Mouse (Mus musculus): ENCODE measurements around the gene Pip5k1b. TPM values are rescaled to one million over a fixed set of nuclear protein-coding genes. Genes with fewer than 3 reads are reported as not detected.

Pip5k1b gene
- polyA plus RNA-seq, 2 experiments = 0.83 to 1.4 TPM

DNA sequence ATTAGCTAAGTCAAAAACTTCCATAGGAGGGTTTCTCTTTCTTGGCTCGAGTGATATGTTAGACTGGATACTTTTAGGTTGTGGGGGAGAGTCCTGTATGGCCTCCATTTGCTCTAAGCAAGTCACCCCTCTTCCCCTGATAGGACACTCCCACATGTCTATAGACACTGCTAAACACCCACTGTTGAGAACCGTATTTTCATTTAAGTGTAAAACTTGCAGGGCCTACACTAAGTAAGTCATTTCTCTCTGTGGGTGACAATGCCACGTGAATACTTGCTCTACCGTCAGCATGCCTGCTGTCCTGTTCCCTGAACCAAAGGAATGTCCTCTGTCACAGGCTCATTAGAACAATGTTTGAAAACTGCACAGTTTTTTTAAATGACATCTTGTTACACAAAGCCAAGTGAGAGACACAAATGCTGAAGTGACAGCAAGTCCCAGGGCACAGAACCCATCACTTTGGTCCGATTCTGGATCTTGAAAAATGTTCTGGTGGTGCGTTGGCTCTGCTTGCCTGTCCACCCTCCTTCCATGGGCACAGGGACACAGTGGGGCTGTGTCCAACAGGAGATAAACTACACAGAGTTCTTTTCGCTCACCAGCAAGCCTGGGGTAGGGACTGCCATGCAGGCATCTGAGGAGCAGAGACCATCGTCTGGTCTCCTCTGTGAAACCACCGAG, 138.6 kb downstream of the Pip5k1b start:
- no peak for ATAC-seq (ENCODE audit: low FRiP score, low read depth)
- no peak overlapping the region for H3K4me2 ChIP-seq (replicated peaks; ENCODE audit: low read depth, low read length, severe bottlenecking)

DNA sequence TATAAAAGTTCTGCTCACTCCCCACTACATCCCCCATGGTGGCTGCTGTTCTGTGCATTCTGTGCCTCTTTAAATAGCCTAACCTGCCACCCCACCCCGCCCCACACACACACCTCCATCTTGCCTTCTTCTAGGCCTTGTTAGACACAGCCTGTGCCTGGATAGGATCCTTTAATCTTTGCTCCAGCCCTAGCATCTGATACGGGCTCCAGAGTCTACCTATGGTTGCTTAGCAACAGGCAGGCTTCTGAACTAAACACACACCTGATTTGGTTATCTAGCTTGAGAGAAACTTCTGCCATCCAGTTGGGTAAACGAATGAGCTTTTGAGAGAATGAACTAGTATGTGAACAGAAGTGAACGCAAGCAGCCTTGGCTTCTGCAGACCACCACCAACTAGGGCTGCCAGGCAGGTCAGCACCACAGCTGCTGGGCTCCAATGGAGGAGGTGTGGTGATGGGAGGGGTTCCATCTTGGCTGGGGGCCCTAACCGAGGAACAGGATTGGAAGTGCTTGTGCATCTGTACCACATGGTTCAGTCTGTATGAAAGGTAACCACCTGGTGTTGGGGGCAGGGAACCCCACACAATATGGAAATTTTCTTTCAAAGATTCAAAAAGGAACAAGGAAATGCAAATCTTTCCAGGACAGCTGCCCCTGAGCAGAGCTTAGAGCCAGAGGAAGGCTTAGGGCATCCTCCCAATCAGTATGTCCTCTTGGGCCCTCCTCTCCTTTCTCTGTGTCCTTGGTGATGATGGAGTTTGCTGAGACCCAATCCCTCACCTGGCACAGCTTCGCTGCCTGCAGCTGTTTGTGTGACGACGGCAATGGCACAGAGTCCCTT, 139.7 kb downstream of the Pip5k1b start:
- no peak for DNase-seq (ENCODE audit: low spot score)
- Histone ChIP-seq H3K4me3 (replicated peaks; ENCODE audit: low read length) (no peak overlapping the region), H3K27me3 (ENCODE audit: control insufficient read depth, insufficient read depth, low read length) (no peaks in the 10 kb centered on the region), H3K27ac (replicated peaks; ENCODE audit: low read depth, low read length) (no peak overlapping the region), H3K36me3 (ENCODE audit: control insufficient read depth, insufficient read depth, low read length) (no peaks in the 10 kb centered on the region), H3K9ac (ENCODE audit: low read depth, low read length, severe bottlenecking) (no peak overlapping the region), H3K9me3 (ENCODE audit: control insufficient read depth, low read length) (no peaks in the 10 kb centered on the region), H3K4me2 (replicated peaks; ENCODE audit: low read depth, low read length, severe bottlenecking) (no peak overlapping the region), H3K4me1 (ENCODE audit: control insufficient read depth, insufficient read depth, low read length) (no peaks in the 10 kb centered on the region)
- TF ChIP-seq POLR2A (IDR thresholded peaks at IDR 0.05; ENCODE audit: borderline replicate concordance, extremely low read depth, insufficient read depth, insufficient read length) = no peak
- ATAC-seq (ENCODE audit: low FRiP score, low read depth) = no peak
- 77% methylated on average over 8 of the region's 8 CpGs for WGBS

More for the DNA sequence above, 138.6 kb downstream of the Pip5k1b start:
- Histone ChIP-seq H3K4me3 (replicated peaks; ENCODE audit: low read length) (no peak overlapping the region), H3K4me1 (ENCODE audit: control insufficient read depth, insufficient read depth, low read length) (no peaks in the 10 kb centered on the region), H3K9ac (ENCODE audit: low read depth, low read length, severe bottlenecking) (no peak overlapping the region), H3K27me3 (ENCODE audit: control insufficient read depth, insufficient read depth, low read length) (no peaks in the 10 kb centered on the region), H3K36me3 (ENCODE audit: control insufficient read depth, insufficient read depth, low read length) (no peaks in the 10 kb centered on the region), H3K9me3 (ENCODE audit: control insufficient read depth, low read length) (no peaks in the 10 kb centered on the region), H3K27ac (replicated peaks; ENCODE audit: low read depth, low read length) (no peak overlapping the region)
- no peak for TF ChIP-seq POLR2A (IDR thresholded peaks at IDR 0.05; ENCODE audit: borderline replicate concordance, extremely low read depth, insufficient read depth, insufficient read length)
- no peak for DNase-seq (ENCODE audit: low spot score)
- WGBS = 84% methylated on average over 9 of the region's 9 CpGs

DNA sequence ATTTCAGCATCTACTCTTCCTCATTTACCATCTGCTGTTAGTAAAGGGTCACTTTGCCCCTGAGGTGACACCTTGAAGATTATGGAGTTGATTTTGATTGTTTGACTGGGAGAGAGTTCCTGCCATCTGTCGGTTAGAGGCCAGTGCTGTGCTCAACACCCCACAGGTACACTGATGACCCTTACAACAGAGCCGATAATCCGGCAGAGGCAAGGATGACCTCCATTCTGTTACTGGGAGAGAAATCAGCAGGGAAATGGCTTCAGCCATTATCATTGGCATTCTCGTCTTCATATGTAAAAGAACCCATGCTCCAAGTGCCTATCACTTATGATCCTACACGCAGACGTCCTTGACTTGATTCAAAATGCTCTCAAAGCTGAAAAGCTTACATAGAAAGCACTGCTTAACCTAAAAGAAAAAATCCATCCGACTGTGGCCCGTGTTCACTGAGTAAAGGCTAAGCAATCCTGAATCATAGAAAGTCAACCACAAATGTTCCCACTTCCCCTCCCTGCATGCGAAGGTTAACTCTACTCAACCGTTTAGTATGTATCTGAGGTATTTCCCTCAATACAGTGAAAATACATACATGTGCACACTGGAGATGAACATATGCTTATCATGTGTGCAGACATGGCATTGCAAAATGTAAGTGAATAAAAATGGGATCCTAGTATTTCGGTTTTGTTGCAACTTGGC, 146.7 kb downstream of the Pip5k1b start:
- no peak overlapping the region for H3K27ac ChIP-seq (replicated peaks; ENCODE audit: low read depth, low read length)
- no peaks in the 10 kb centered on the region for H3K4me1 ChIP-seq (ENCODE audit: control insufficient read depth, insufficient read depth, low read length)
- no peak for TF ChIP-seq POLR2A (IDR thresholded peaks at IDR 0.05; ENCODE audit: borderline replicate concordance, extremely low read depth, insufficient read depth, insufficient read length)
- H3K4me3 ChIP-seq (replicated peaks; ENCODE audit: low read length) = no peak overlapping the region
- H3K27me3 ChIP-seq (ENCODE audit: control insufficient read depth, insufficient read depth, low read length) = no peaks in the 10 kb centered on the region
- DNase-seq (ENCODE audit: low spot score) (no peak), ATAC-seq (ENCODE audit: low FRiP score, low read depth) (no peak)
- H3K9me3 ChIP-seq (ENCODE audit: control insufficient read depth, low read length) = no peaks in the 10 kb centered on the region
- H3K4me2 ChIP-seq (replicated peaks; ENCODE audit: low read depth, low read length, severe bottlenecking) = no peak overlapping the region
- no peak overlapping the region for H3K9ac ChIP-seq (ENCODE audit: low read depth, low read length, severe bottlenecking)
- WGBS = 83% methylated on average over 11 of the region's 11 CpGs
- no peaks in the 10 kb centered on the region for H3K36me3 ChIP-seq (ENCODE audit: control insufficient read depth, insufficient read depth, low read length)

DNA sequence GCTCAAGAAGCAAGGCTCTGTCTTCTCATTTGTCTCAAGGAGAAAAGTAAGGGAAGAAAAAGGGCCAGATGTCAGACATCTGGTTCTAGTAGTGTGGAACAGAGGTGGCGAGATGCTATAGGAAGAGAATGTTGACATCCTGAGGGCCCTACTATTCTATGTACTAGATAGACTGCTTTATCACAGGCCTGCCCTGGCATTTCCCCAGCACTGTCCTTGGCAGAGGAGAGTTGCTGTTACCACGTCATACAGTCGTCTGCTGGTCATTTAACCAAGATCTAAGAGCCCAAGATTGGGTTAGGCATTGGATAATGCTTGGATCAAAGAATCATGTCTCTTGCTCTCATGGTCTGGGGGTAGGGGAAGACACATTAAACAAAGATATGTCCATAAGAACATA, 151.0 kb downstream of the Pip5k1b start:
- H3K9me3 ChIP-seq (ENCODE audit: control insufficient read depth, low read length) = no peaks in the 10 kb centered on the region
- no peak overlapping the region for H3K9ac ChIP-seq (ENCODE audit: low read depth, low read length, severe bottlenecking)
- H3K4me1 ChIP-seq (ENCODE audit: control insufficient read depth, insufficient read depth, low read length) = no peaks in the 10 kb centered on the region
- DNase-seq (ENCODE audit: low spot score) = no peak
- H3K4me2 ChIP-seq (replicated peaks; ENCODE audit: low read depth, low read length, severe bottlenecking) = no peak overlapping the region
- no peak overlapping the region for H3K27ac ChIP-seq (replicated peaks; ENCODE audit: low read depth, low read length)
- H3K4me3 ChIP-seq (replicated peaks; ENCODE audit: low read length) = no peak overlapping the region
- no peaks in the 10 kb centered on the region for H3K27me3 ChIP-seq (ENCODE audit: control insufficient read depth, insufficient read depth, low read length)
- 87% methylated on average over 3 of the region's 3 CpGs for WGBS
- no peaks in the 10 kb centered on the region for H3K36me3 ChIP-seq (ENCODE audit: control insufficient read depth, insufficient read depth, low read length)
- no peak for TF ChIP-seq POLR2A (IDR thresholded peaks at IDR 0.05; ENCODE audit: borderline replicate concordance, extremely low read depth, insufficient read depth, insufficient read length)
- ATAC-seq (ENCODE audit: low FRiP score, low read depth) = no peak

DNA sequence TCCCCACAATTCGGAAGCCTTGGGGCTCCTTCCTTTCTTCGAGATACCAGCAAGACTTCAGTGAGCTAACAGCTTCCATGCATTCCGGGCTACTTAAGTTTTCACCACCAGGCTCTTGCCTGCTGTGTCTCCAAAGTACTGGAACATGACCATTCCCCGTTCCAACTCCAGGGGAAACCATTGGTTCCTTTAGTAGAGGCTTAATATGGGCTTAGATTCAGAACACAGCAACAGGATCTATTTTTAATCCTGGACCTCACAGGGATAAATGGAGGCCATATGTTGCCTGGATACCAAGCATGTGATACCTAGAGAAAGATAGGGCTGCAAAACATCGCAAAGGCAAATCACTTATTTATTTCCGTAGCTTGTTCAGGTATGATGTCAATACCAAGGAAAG, 152.4 kb downstream of the Pip5k1b start:
- H3K9ac ChIP-seq (ENCODE audit: low read depth, low read length, severe bottlenecking) = no peak overlapping the region
- TF ChIP-seq POLR2A (IDR thresholded peaks at IDR 0.05; ENCODE audit: borderline replicate concordance, extremely low read depth, insufficient read depth, insufficient read length) = no peak
- H3K4me2 ChIP-seq (replicated peaks; ENCODE audit: low read depth, low read length, severe bottlenecking) = no peak overlapping the region
- H3K4me3 ChIP-seq (replicated peaks; ENCODE audit: low read length) = no peak overlapping the region
- H3K27ac ChIP-seq (replicated peaks; ENCODE audit: low read depth, low read length) = no peak overlapping the region
- H3K4me1 ChIP-seq (ENCODE audit: control insufficient read depth, insufficient read depth, low read length) = no peaks in the 10 kb centered on the region
- ATAC-seq (ENCODE audit: low FRiP score, low read depth) = no peak
- no peaks in the 10 kb centered on the region for H3K36me3 ChIP-seq (ENCODE audit: control insufficient read depth, insufficient read depth, low read length)
- H3K9me3 ChIP-seq (ENCODE audit: control insufficient read depth, low read length) = no peaks in the 10 kb centered on the region
- no peak for DNase-seq (ENCODE audit: low spot score)
- WGBS = 87% methylated on average over 6 of the region's 6 CpGs
- no peaks in the 10 kb centered on the region for H3K27me3 ChIP-seq (ENCODE audit: control insufficient read depth, insufficient read depth, low read length)

Measured in limb, embryonic 14.5 days (tissue).